Mouse (Mus musculus) kidney, adult 9 months (tissue): ENCODE measurements around the gene Atp13a3.
A peak's percentile ranks its signal among the peaks of the same experiment; 100 is the strongest.

ENCODE experiments used
- DNase-seq: peaks from one replicate; pipeline ENCODE4 v3.0.0; 2022

Atp13a3 gene

GRCm38 (mm10) chr16:30275558-30276340, 130.0 kb downstream of the Atp13a3 start:
- no peak for DNase-seq

GRCm38 (mm10) chr16:30273065-30273464, 132.7 kb downstream of the Atp13a3 start:
- no peak for DNase-seq

- DNase-seq: no peak
Measured at GRCm38 (mm10) chr16:30271941-30272595, 133.7 kb downstream of the Atp13a3 start.

GRCm38 (mm10) chr16:30271223-30271761, 134.5 kb downstream of the Atp13a3 start:
- DNase-seq: no peak

GRCm38 (mm10) chr16:30267359-30267758, 138.4 kb downstream of the Atp13a3 start, which contains the start of gene Cpn2:
TSS of gene Cpn2 (minus strand) at chr16:30267499.
- DNase-seq: no peak

- no peak for DNase-seq
Measured at GRCm38 (mm10) chr16:30266561-30266960, 139.2 kb downstream of the Atp13a3 start.

- DNase-seq: no peak
Measured at GRCm38 (mm10) chr16:30265611-30266010, 140.2 kb downstream of the Atp13a3 start.

- DNase-seq: no peak
Measured at GRCm38 (mm10) chr16:30263156-30263555, 142.6 kb downstream of the Atp13a3 start.

GRCm38 (mm10) chr16:30262664-30263063, 143.1 kb downstream of the Atp13a3 start:
- peak; percentile 74 for DNase-seq
